Mouse (Mus musculus) embryo, embryonic 11.5 days (tissue): ENCODE measurements at regions not wholly inside any gene's neighbourhood (a gene's known extent, or its start where the extent isn't known, plus 50 kb on each side); places are given as distances from the start of the nearest gene placed in this dataset.

ENCODE experiments used
- DNase-seq: peaks from one replicate; pipeline ENCODE4 v3.0.0-alpha.2; 2012; ENCODE audit warnings: low read depth, low spot score

GRCm38 (mm10) chr6:7473730-7474129 is 80.9 kb upstream of the Tac1 start:
- no peak for DNase-seq

DNA sequence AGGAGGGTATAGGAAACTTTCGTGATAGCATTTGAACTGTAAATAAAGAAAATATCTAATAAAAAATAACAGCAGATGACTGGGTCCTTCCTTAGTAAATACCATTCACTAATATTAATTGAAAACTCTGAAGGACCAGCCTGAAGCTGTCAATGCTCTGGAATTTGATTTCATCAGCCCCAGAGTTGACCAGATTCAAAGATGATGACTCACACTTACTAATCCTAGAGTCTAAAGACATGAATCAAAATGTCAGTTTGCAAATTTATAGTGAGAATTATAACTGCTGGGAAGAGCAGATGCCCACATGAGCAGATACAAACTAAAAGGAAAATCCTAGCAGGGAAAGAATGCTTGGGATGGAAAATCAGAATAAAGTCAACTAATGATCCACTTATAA is 77.8 kb upstream of the Tac1 start:
- no peak for DNase-seq

DNA sequence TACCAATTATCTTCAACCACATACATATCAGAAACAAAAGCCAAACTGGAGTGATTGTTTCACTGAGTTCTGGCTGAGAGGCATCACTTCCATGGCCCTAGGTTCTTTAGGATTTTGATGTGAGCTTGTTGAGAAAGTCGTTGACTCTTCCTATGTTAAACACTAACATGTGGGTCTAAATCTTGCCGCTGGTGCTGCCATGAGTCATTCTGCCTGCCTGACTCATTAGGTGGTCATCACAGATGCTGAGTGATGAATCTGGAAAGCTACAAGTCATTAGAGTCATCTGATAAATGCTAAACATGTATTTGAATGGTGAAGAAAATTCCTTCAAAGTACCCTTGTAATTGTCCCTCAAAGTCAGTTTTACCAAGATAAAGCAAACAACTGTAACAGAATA is 60.4 kb upstream of the Tac1 start:
- DNase-seq, result no peak

- DNase-seq, result no peak
Observed at GRCm38 (mm10) chr6:7496766-7497165, 57.9 kb upstream of the Tac1 start.
